29 mouse cellular contexts compared by ENCODE assay signal in the genomic region with DNA sequence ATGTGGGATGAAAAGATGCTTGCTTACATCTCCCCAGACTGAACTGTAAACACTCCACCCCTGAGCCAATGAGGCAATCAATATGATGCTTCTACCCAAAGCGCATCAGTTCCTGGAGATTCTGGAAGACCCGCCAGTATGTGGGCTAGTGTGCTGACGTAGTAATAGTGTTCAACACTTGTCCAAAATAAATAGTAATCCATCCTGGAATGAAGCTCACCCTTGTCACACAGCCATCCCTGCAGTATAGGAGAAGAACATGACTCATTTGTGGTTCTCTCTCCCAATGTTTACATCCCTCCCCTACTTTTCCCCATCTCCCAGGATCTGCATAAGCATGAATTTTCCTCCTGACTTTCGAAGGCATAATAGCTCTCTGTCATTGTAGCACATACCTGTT.
A peak's percentile ranks its signal among the peaks of the same experiment; 100 is the strongest.
DNase-seq lines count a peak whose midpoint lies in the region; ATAC-seq and TF ChIP-seq lines count a peak whose summit lies in the region.
"Had no signal": no experiment of that assay in that cellular context is flagged by ENCODE, and none has a peak within 500 bp of the region (broad histone marks: within the 10 kb centered on the region; RNA-seq: fewer than 3 reads in every experiment).

No protein-coding gene starts in this region.

- intact Hi-C loops in gastrocnemius, postnatal 14 days (cut with DNase I; ENCODE audit: low total_unique reads), result no loop called here

- no peaks in the 10 kb centered on the region for H3K36me3 ChIP-seq in lung, postnatal 0 days (ENCODE audit: insufficient read depth, low read length)
- H3K36me3 ChIP-seq: embryonic facial prominence, embryonic 13.5 days; forebrain, embryonic 10.5 days; heart, embryonic 10.5 days; heart, embryonic 13.5 days had no signal

- H3K9me3 ChIP-seq in lung, postnatal 0 days (ENCODE audit: low read length), result no peaks in the 10 kb centered on the region
- H3K9me3 ChIP-seq: embryonic facial prominence, embryonic 13.5 days; forebrain, embryonic 10.5 days; forebrain, embryonic 13.5 days; heart, embryonic 10.5 days; heart, embryonic 13.5 days had no signal

- DNase-seq in frontal cortex, postnatal 25 days (ENCODE audit: low spot score in 2 of 2), result no peak
- DNase-seq in lung, postnatal 0 days (ENCODE audit: low spot score), result peak; percentile 46
- no peak for DNase-seq in lung, postnatal 25 days (ENCODE audit: low spot score)
- DNase-seq in urinary bladder, postnatal 25 days (ENCODE audit: low spot score), result no peak
- no peak for DNase-seq in gastrocnemius, postnatal 14 days
- DNase-seq: adrenal gland, adult 8-10 months; adrenal gland, postnatal 25 days; cerebellum, adult 18-20 months; cerebellum, adult 9-10 months; cerebellum, postnatal 14 days; gastrocnemius, postnatal 36 days; heart, adult 2 months; heart, postnatal 14 days; heart, postnatal 4 days had no signal

- H3K27me3 ChIP-seq in lung, postnatal 0 days (replicated peaks; ENCODE audit: insufficient read depth, low read length), result no peaks in the 10 kb centered on the region
- H3K27me3 ChIP-seq: embryonic facial prominence, embryonic 13.5 days; forebrain, embryonic 13.5 days; heart, embryonic 13.5 days had no signal

- no peak overlapping the region for H3K4me3 ChIP-seq in lung, postnatal 0 days (ENCODE audit: low read depth, low read length)
- no peak overlapping the region for H3K4me3 ChIP-seq in embryonic fibroblast, embryonic 13.5 days (ENCODE audit: insufficient read depth, low read length)
- H3K4me3 ChIP-seq: embryonic facial prominence, embryonic 13.5 days; erythroblast, embryonic 14.5 days; forebrain, embryonic 10.5 days; forebrain, embryonic 13.5 days; heart, adult 2 months; heart, embryonic 10.5 days; heart, embryonic 13.5 days had no signal

- TF ChIP-seq EP300 in lung, postnatal 0 days (IDR thresholded peaks at IDR 0.05), result no peak

- no peak overlapping the region for H3K4me2 ChIP-seq in lung, postnatal 0 days (replicated peaks; ENCODE audit: low read depth, low read length)
- H3K4me2 ChIP-seq: embryonic facial prominence, embryonic 13.5 days; forebrain, embryonic 13.5 days; heart, embryonic 13.5 days; hindbrain, embryonic 14.5 days had no signal

- no peak for TF ChIP-seq CTCF in lung, postnatal 0 days (IDR thresholded peaks at IDR 0.05)
- no peak for TF ChIP-seq CTCF in embryonic fibroblast, embryonic 13.5 days (IDR thresholded peaks at IDR 0.05; ENCODE audit: borderline replicate concordance, insufficient read depth, low read length)

- H3K9ac ChIP-seq in lung, postnatal 0 days (replicated peaks; ENCODE audit: low read depth), result no peak overlapping the region
- H3K9ac ChIP-seq: embryonic facial prominence, embryonic 13.5 days; forebrain, embryonic 13.5 days; heart, embryonic 13.5 days; hindbrain, embryonic 14.5 days had no signal

- 69% methylated on average over 4 of the region's 4 CpGs for WGBS in lung, postnatal 0 days

- TF ChIP-seq POLR2A in embryonic fibroblast, embryonic 13.5 days (IDR thresholded peaks at IDR 0.05; ENCODE audit: low read depth, low read length), result no peak

- ATAC-seq in frontal cortex, adult (ENCODE audit: low TSS enrichment), result peak; percentile 77
- ATAC-seq in lung, postnatal 0 days, result peak; percentile 34; the same call in 1 of the 2 replicates
- ATAC-seq: activated CD4-positive, CD25-positive, alpha-beta regulatory T cell, adult 4 months; CD4-positive, CD25-positive, alpha-beta regulatory T cell, adult 4 months; forebrain, embryonic 13.5 days; forebrain, embryonic 16.5 days; hindbrain, postnatal 0 days; inflammation-experienced regulatory T-cells, adult 6 months; intestine, embryonic 16.5 days had no signal

- H3K4me1 ChIP-seq in lung, postnatal 0 days (ENCODE audit: insufficient read depth, low read depth, low read length), result no peaks in the 10 kb centered on the region
- H3K4me1 ChIP-seq in embryonic fibroblast, embryonic 13.5 days (ENCODE audit: control insufficient read depth, insufficient read depth, low read length), result peaks cover 3% of the 10 kb centered on the region
- H3K4me1 ChIP-seq: embryonic facial prominence, embryonic 13.5 days; forebrain, embryonic 10.5 days; forebrain, embryonic 13.5 days; heart, embryonic 10.5 days; heart, embryonic 13.5 days had no signal

- no peak overlapping the region for H3K27ac ChIP-seq in lung, postnatal 0 days (ENCODE audit: low read length)
- peak overlapping the region; percentile 26; the same call in 1 of the 2 replicates for H3K27ac ChIP-seq in embryonic fibroblast, embryonic 13.5 days (ENCODE audit: insufficient read depth, low read length)
- H3K27ac ChIP-seq: embryonic facial prominence, embryonic 13.5 days; forebrain, embryonic 10.5 days; forebrain, embryonic 13.5 days; heart, adult 2 months; heart, embryonic 10.5 days; heart, embryonic 13.5 days; hindbrain, embryonic 14.5 days; hindbrain, postnatal 0 days had no signal
